Mouse (Mus musculus) embryonic facial prominence, embryonic 13.5 days (tissue): ENCODE measurements around the gene Ufc1. TPM values are rescaled to one million over a fixed set of nuclear protein-coding genes. Genes with fewer than 3 reads are reported as not detected.
A peak's percentile ranks its signal among the peaks of the same experiment; 100 is the strongest.
"Not testable (repeated sequence)": the region's sequence is repeated elsewhere in the genome, so short reads cannot be mapped to it uniquely, and the experiment has no call there.

ENCODE experiments used
- ATAC-seq: fragments of 200-750 bp; cut with Nextera tagmentation; 2 replicates; pipeline ENCODE4 v1.8.0; 2017; ENCODE audit warnings: low read depth; ENCODE audit not compliant: insufficient number of reproducible peaks, insufficient read depth, low FRiP score, low TSS enrichment
- H3K27ac ChIP-seq: fragments of 300-500 bp; sonication (generic); 2 replicates; pipeline ENCODE4 v1.5.1; 2015; ENCODE audit warnings: moderate library complexity, mild to moderate bottlenecking, inconsistent platforms
- H3K27me3 ChIP-seq: fragments of 300-500 bp; sonication (generic); 2 replicates; pipeline ENCODE4 v1.6.1; 2015; ENCODE audit warnings: mild to moderate bottlenecking, inconsistent platforms
- H3K36me3 ChIP-seq: fragments of 300-500 bp; sonication (generic); 2 replicates; pipeline ENCODE4 v1.6.1; 2015; ENCODE audit warnings: mild to moderate bottlenecking, inconsistent platforms
- H3K4me1 ChIP-seq: fragments of 300-500 bp; sonication (generic); 2 replicates; pipeline ENCODE4 v1.6.1; 2015; ENCODE audit warnings: inconsistent platforms
- H3K4me2 ChIP-seq: fragments of 300-500 bp; sonication (generic); 2 replicates; pipeline ENCODE4 v1.6.1; 2015; ENCODE audit warnings: moderate library complexity, mild to moderate bottlenecking, inconsistent platforms
- H3K4me3 ChIP-seq: fragments of 300-500 bp; sonication (generic); 2 replicates; pipeline ENCODE4 v1.5.1; 2015; ENCODE audit warnings: mild to moderate bottlenecking, inconsistent platforms
- H3K9ac ChIP-seq: fragments of 300-500 bp; sonication (generic); 2 replicates; pipeline ENCODE4 v1.6.1; 2015; ENCODE audit warnings: mild to moderate bottlenecking, inconsistent platforms
- H3K9me3 ChIP-seq: fragments of 300-500 bp; sonication (generic); 2 replicates; pipeline ENCODE4 v1.6.1; 2016; ENCODE audit warnings: inconsistent platforms
- WGBS: fragments of 180-500 bp; shearing (Covaris S2); methylation state at CpG from one replicate; pipeline ENCODE4 v1.1.7; 2015; ENCODE audit warnings: mixed read lengths; 5-methylcytosine and 5-hydroxymethylcytosine counted together
- polyA plus RNA-seq: library from polyadenylated mRNA; unstranded; fragments of >200 nt; fragmentation: Nextera tagmentation; extraction: Ambion mirVana; gene quantifications from 2 replicates; pipeline ENCODE4 v1.2.1, GENCODE M21; 2015

The Ufc1 gene
- polyA plus RNA-seq, 1 experiment from 2014 or later, result 118 TPM

GRCm38 (mm10) chr1:171321415-171321814 lies 26.6 kb upstream of the Ufc1 start:
- Histone ChIP-seq H3K36me3 (no peaks in the 10 kb centered on the region), H3K27me3 (no peaks in the 10 kb centered on the region), H3K4me2 (no peak overlapping the region), H3K27ac (no peak overlapping the region), H3K4me1 (no peaks in the 10 kb centered on the region), H3K4me3 (no peak overlapping the region), H3K9ac (no peak overlapping the region), H3K9me3 (no peaks in the 10 kb centered on the region)
- no peak for ATAC-seq

DNA sequence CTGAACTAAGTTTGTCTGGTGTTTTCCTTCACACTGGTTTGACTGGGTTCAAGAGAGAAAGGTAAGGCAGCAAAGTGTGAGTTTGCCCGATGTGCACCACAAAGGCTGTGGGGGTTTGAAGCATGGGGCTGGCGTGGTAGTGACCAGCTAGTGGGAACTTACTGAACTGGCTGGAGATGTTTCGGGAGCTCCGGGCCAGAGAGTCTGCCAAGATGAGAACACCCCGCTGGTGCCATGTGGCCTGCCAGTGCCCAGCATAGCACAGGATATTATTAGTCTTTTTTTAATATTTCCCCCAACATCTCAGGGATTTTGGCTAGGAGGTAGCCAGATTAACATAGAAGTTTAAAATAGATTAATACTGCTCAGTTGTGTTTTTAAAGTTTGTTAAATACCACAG lies 25.3 kb upstream of the Ufc1 start:
- no peak for ATAC-seq
- no peak overlapping the region for H3K27ac ChIP-seq
- H3K4me3 ChIP-seq, result no peak overlapping the region
- H3K36me3 ChIP-seq, result no peaks in the 10 kb centered on the region
- 12% methylated on average over 5 of the region's 5 CpGs for WGBS
- H3K27me3 ChIP-seq, result no peaks in the 10 kb centered on the region
- no peaks in the 10 kb centered on the region for H3K4me1 ChIP-seq
- no peak overlapping the region for H3K9ac ChIP-seq
- no peak overlapping the region for H3K4me2 ChIP-seq
- no peaks in the 10 kb centered on the region for H3K9me3 ChIP-seq

- no peak overlapping the region for H3K9ac ChIP-seq
- H3K4me3 ChIP-seq, result no peak overlapping the region
- H3K36me3 ChIP-seq, result no peaks in the 10 kb centered on the region
- WGBS, result 12% methylated on average over 7 of the region's 7 CpGs
- no peak overlapping the region for H3K4me2 ChIP-seq
- no peaks in the 10 kb centered on the region for H3K9me3 ChIP-seq
- no peak for ATAC-seq
- H3K27me3 ChIP-seq, result no peaks in the 10 kb centered on the region
- no peaks in the 10 kb centered on the region for H3K4me1 ChIP-seq
- H3K27ac ChIP-seq, result no peak overlapping the region
These were observed 24.9 kb upstream of the Ufc1 start for GRCm38 (mm10) chr1:171319748-171320147.

GRCm38 (mm10) chr1:171309321-171309720 lies 14.5 kb upstream of the Ufc1 start:
- H3K9me3 ChIP-seq, result no peaks in the 10 kb centered on the region
- whole genome bisulfite sequencing, result 68% methylated on average over 2 of the region's 2 CpGs
- ATAC-seq, result no peak

DNA sequence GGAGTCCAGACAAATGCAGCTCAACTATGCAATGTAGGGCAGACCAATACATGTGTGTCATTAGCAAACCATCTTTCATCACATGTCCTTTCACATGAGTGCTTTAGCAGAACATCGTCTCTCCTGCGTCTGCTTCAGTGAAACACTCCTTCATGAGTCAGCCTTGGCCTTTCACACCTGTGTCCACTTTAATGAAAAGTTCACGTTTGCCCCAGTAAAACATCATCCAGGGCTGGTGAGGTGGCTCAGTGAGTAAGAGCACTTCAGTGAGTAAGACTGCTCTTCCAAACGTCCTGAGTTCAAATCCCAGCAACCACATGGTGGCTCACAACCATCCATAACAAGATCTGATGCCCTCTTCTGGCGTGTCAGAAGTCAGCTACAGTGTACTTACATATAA lies 11.3 kb upstream of the Ufc1 start:
- H3K27me3 ChIP-seq, H3K36me3 ChIP-seq, H3K4me3 ChIP-seq, H3K9ac ChIP-seq, H3K4me1 ChIP-seq, ATAC-seq, H3K9me3 ChIP-seq, H3K4me2 ChIP-seq, H3K27ac ChIP-seq: not testable (repeated sequence)
- 64% methylated on average over 5 of the region's 5 CpGs for WGBS

More at GRCm38 (mm10) chr1:171309321-171309720, 14.5 kb upstream of the Ufc1 start:
- Histone ChIP-seq H3K9ac (no peak overlapping the region), H3K36me3 (no peaks in the 10 kb centered on the region), H3K4me1 (no peaks in the 10 kb centered on the region), H3K27me3 (no peaks in the 10 kb centered on the region; the same call in 1 of the 2 replicates), H3K4me2 (no peak overlapping the region), H3K27ac (no peak overlapping the region), H3K4me3 (no peak overlapping the region)

DNA sequence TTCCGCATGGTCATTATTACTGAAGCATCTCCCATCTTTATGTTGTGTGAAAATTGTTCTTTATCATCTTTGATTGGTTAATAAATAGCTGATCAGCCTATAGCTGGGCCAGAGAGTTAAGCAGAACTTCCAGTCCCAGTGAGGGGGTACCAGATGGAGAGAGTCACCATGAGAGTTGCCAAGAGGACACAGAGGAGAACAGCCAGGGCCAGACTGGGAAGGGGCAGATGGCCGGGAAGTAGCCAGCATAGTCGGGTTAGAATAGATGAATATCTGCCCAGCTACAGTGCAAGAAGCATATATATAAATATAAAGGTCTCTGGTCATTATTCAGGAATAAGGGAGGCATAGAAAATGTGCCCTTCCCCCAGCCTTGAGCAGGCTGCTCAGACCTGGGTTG lies 3.4 kb upstream of the Ufc1 start:
- peaks cover 7% of the 10 kb centered on the region for H3K4me1 ChIP-seq
- ATAC-seq, result no peak

GRCm38 (mm10) chr1:171295063-171295402 lies 209 bp upstream of the Ufc1 start:
- 18% methylated on average over 3 of the region's 3 CpGs for WGBS
- H3K4me1 ChIP-seq, result peaks cover 7% of the 10 kb centered on the region
- H3K4me3 ChIP-seq, result peak overlapping the region; percentile 74
- no peak for ATAC-seq
- no peaks in the 10 kb centered on the region for H3K9me3 ChIP-seq
- H3K27ac ChIP-seq, result peak overlapping the region; percentile 95
- H3K9ac ChIP-seq, result peak overlapping the region; percentile 83
- H3K27me3 ChIP-seq, result peaks cover 28% of the 10 kb centered on the region
- H3K4me2 ChIP-seq, result peak overlapping the region; percentile 83
- H3K36me3 ChIP-seq, result peaks cover under 1% of the 10 kb centered on the region; the same call in 1 of the 2 replicates

More for the DNA sequence above, 3.4 kb upstream of the Ufc1 start:
- Histone ChIP-seq H3K27ac (no peak overlapping the region), H3K36me3 (no peaks in the 10 kb centered on the region), H3K4me3 (no peak overlapping the region), H3K27me3 (peaks cover 28% of the 10 kb centered on the region), H3K9ac (no peak overlapping the region), H3K9me3 (no peaks in the 10 kb centered on the region), H3K4me2 (no peak overlapping the region)
- 64% methylated on average over 3 of the region's 3 CpGs for WGBS

DNA sequence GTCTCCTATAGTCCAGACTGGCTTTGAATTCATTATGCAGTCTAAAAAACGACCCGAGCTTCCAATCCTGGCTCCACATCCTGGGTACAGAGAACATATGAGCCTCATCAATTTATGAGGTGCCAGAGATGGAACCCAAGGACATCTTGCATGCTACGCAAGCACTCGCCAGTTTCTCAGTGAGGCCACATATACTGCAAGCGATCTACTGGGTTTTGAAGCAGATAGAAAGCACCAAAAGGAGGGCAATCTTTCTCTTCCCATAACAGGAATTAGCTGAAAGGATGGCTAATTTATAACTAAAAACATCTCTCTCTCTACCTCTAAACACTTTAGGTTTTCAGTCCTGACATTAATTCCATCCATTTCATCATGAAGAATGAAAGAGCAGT lies 922 bp downstream of the Ufc1 start:
- H3K36me3 ChIP-seq, result peaks cover 12% of the 10 kb centered on the region
- peak overlapping the region; percentile 83 for H3K4me2 ChIP-seq
- no peak for ATAC-seq
- H3K4me3 ChIP-seq, result peak overlapping the region; percentile 74
- WGBS, result 47% methylated on average over 5 of the region's 5 CpGs
- H3K27me3 ChIP-seq, result peaks cover 28% of the 10 kb centered on the region
- H3K4me1 ChIP-seq, result peaks cover 7% of the 10 kb centered on the region
- H3K9me3 ChIP-seq, result no peaks in the 10 kb centered on the region
- H3K27ac ChIP-seq, result peak overlapping the region; percentile 95
- H3K9ac ChIP-seq, result peak overlapping the region; percentile 83

DNA sequence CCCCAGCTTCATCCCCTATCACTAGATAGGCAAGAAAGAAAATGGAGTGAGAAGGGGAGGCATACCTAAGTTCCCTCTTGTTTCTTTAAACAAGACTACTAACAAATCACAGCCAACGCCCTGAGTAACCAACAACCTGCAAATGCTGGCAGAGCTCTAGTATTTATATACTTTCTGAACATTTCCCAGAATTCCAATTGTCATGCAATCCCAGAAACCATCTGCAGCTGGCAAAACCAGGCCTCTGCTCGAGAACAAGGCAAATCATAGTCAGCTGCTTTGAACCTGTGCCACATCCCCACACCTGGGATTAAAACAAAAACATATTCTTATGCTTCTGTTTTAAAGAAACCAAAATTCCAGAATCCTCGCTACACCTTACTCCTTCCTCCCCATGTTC lies 1.5 kb downstream of the Ufc1 start:
- peaks cover 25% of the 10 kb centered on the region for H3K27me3 ChIP-seq
- no peaks in the 10 kb centered on the region for H3K9me3 ChIP-seq
- H3K27ac ChIP-seq, result no peak overlapping the region
- peaks cover 17% of the 10 kb centered on the region for H3K36me3 ChIP-seq
- no peak for ATAC-seq
- peak overlapping the region; percentile 83; the same call in 1 of the 2 replicates for H3K9ac ChIP-seq
- H3K4me2 ChIP-seq, result peak overlapping the region; percentile 83
- 75% methylated on average over 3 of the region's 3 CpGs for WGBS
- peaks cover 12% of the 10 kb centered on the region for H3K4me1 ChIP-seq
- H3K4me3 ChIP-seq, result peak overlapping the region; percentile 74

DNA sequence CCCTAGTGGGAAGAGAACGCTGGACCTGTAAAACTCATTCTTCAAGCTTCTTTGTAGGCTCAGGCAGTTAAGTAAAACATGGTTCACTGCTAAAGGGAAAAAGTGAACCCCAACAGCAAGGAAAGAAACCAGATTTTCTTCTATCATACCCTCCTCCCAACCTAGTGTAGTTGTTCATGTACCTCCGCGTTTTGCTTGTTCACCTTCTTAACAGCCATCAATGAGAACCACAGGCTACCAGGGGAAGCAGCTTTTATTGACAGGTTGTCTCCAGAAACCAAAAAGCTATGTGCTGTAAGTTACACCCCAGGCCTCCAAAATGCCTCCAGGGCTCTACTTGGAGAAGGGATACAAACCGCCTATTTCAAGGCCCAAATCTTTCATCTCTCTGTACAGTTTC lies 6.5 kb downstream of the Ufc1 start:
- H3K27ac ChIP-seq, result peak overlapping the region; percentile 63
- H3K4me3 ChIP-seq, result peak overlapping the region; percentile 93; the same call in 1 of the 2 replicates
- H3K4me2 ChIP-seq, result peak overlapping the region; percentile 74
- no peaks in the 10 kb centered on the region for H3K27me3 ChIP-seq
- no peak for ATAC-seq
- 63% methylated on average over 4 of the region's 4 CpGs for WGBS
- no peaks in the 10 kb centered on the region for H3K9me3 ChIP-seq
- H3K9ac ChIP-seq, result peak overlapping the region; percentile 97; the same call in 1 of the 2 replicates
- peaks cover 52% of the 10 kb centered on the region for H3K36me3 ChIP-seq
- H3K4me1 ChIP-seq, result peaks cover 30% of the 10 kb centered on the region

DNA sequence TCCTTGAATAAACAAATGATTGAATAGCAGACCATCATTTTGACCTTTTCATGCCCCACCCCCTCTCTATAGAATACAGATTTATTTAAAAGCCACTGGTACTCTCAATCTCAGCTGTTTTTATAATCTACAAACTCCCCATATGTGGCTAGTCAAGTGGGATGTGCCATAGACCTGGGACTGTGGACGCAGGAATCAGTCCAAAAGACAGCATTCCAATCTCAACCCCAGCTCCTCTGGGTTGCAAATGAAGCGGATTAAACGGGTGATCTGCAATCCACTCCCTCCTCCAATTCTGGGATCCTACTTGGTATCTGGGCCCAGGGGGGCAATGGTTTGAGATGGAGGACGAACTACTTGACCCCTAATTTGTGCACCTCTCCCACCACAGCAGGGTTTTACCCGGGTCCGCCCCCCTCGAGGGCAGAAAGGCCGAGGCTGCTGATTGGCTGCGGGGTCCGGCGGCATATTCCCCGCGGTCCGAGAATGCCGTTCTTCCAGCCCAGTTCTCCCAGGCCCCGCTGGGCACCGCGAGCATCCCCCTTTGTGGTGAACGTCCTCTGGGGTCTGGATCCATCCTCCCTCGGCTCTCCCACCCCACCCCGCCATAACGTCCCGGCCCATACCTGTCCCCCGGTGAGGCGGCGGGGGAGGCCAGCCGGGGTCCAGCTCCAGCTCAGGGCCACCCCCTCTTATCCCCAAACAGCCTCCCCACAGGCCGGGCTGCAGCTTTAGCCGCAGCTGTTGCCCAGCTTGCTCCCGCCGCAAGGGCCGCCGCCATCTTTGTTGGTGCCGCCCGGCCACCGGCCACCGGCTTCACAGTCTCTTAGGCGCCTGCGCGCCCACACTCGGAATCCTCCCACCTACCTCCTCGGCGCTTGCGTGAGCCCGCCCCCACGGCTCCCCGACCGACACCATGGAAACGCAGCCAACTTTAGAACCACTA lies 7.4 kb downstream of the Ufc1 start, which contains the start of gene Usp21:
Gene Usp21 (minus strand): TSS at position 856 of the 946 bp plus-strand sequence.
- peak; percentile 89 for ATAC-seq
- peaks cover 29% of the 10 kb centered on the region for H3K4me1 ChIP-seq
- H3K9ac ChIP-seq, result peak within 1 kb of the TSS; percentile 97
- H3K27me3 ChIP-seq, result no peaks in the 10 kb centered on the region
- no peaks in the 10 kb centered on the region for H3K9me3 ChIP-seq
- H3K27ac ChIP-seq, result peak within 1 kb of the TSS; percentile 88
- H3K4me2 ChIP-seq, result peak within 1 kb of the TSS; percentile 74
- peak within 1 kb of the TSS; percentile 93 for H3K4me3 ChIP-seq
- 1% methylated on average over 49 of the region's 49 CpGs for WGBS
- peaks cover 61% of the 10 kb centered on the region for H3K36me3 ChIP-seq

DNA sequence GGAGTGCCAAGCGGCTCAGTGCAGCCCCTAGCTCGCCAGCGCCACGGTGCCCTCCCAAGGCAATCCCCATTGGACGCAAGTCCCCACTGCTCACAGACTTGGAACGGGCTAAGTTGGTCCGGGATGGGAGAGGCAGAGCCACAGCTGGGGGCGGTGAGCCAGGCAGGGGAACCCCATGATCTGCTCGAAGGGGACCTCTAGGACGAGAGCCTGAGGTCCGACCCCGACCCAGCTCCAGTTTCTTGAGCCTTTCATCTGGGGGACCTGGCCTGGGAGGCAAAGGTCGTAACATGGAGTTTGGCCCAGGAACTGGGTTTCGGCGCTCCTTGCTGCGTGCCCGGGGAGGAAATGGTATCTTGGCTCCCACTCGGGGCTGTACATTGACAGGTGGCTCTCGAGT lies 8.3 kb downstream of the Ufc1 start:
- Histone ChIP-seq H3K27me3 (no peaks in the 10 kb centered on the region), H3K9me3 (no peaks in the 10 kb centered on the region), H3K4me1 (peaks cover 38% of the 10 kb centered on the region), H3K9ac (peak overlapping the region; percentile 97; the same call in 1 of the 2 replicates), H3K4me3 (peak overlapping the region; percentile 93), H3K4me2 (peak overlapping the region; percentile 74), H3K36me3 (peaks cover 65% of the 10 kb centered on the region), H3K27ac (0 out of 2 replicates have a peak overlapping the region, but pooled peaks have one; percentile 16)
- no peak; the same call in 1 of the 2 replicates for ATAC-seq
- 91% methylated on average over 19 of the region's 19 CpGs for WGBS
